Mouse (Mus musculus) thymus, postnatal 25 days (tissue): ENCODE measurements around the gene Mindy1.
"Not testable (repeated sequence)": the region's sequence is repeated elsewhere in the genome, so short reads cannot be mapped to it uniquely, and the experiment has no call there.

Experiments
- DNase-seq: peaks from one replicate; pipeline ENCODE4 v3.0.0; 2022

Gene Mindy1

GRCm38 (mm10) chr3:95324454-95325144 lies 43.5 kb downstream of the Mindy1 start:
- no peak for DNase-seq

- DNase-seq = no peak
These were observed 47.8 kb downstream of the Mindy1 start for GRCm38 (mm10) chr3:95328803-95329404.

GRCm38 (mm10) chr3:95331528-95331927 lies 50.4 kb downstream of the Mindy1 start:
- DNase-seq = no peak

- no peak for DNase-seq
These were observed 56.2 kb downstream of the Mindy1 start for GRCm38 (mm10) chr3:95337345-95337744.

GRCm38 (mm10) chr3:95338251-95338650 lies 57.1 kb downstream of the Mindy1 start:
- no peak for DNase-seq

- DNase-seq = not testable (repeated sequence)
These were observed 62.3 kb downstream of the Mindy1 start for GRCm38 (mm10) chr3:95343356-95344000.
